Mouse (Mus musculus): ENCODE results near the gene Fcho2.

DNA sequence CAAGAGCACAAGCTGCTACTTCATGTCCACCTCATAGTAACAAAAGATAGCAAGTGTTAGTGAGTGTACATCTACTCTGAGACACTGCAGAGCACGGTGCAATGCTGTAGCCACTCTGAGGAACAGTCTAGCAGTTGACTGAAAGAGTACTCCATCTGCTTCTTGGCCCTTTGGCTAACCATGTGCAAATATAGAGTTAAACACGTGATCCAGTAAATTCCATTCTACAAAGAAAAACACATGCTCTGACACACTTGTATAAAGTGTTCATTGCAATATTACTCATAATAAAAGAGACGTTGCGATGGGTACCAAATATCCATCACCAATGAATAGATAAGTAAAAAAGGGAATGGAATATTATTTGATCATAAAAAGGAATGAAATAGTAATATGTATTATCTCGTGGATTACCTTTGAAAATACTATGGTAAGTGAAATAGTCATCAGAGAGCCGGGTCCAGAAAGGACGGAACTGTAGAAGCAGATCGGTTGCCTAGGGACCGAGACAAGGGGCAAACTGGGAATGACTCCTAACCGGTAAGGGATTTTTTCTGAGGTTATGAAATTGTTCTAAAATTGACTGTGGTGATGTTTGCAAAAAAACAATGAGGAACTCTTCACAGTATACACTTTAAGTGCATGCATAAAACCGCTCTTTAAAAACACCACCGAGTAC lies 1.5 kb downstream of the Fcho2 start:
- TF ChIP-seq CTCF (IDR thresholded peaks at IDR 0.05; ENCODE audit: low read depth) = no peak
- TF ChIP-seq EP300 (IDR thresholded peaks at IDR 0.05; ENCODE audit: low read depth) = no peak

All from liver, postnatal 0 days (tissue).